Mouse (Mus musculus): ENCODE results near the gene Tusc2.

Gene Tusc2

DNA sequence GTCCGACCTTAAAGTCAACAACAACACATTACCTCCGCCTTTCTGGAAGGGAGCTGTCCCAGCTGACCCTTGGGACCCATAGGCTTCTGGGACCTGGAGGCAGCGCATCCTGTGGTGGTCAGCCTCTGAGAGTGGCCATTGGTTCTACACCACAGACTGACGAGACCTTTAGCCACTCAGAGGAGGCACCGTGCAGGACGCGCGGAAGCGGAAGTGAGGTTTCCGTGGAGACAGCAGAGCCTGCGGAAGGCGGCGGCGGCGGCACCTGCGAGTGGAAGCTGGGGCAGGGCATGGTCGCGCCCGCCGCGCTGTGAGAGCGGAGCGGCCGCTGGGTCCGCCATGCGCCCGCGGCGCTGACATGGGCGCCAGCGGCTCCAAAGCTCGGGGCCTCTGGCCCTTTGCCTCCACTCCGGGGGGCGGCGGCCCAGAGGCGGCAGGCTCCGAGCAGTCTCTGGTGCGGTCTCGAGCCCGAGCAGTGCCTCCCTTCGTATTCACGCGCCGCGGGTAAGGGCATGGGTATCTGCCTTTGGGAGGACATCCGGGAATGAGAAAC is at the start of gene Tusc2:
Gene Tusc2 (plus strand): TSS at position 227 of the 553 bp plus-strand sequence.
- DNase-seq = peak; percentile 94

GRCm38 (mm10) chr9:107514303-107514955 is 48.6 kb upstream of the Tusc2 start:
- peak; percentile 86 for DNase-seq

GRCm38 (mm10) chr9:107520331-107520730 is 42.7 kb upstream of the Tusc2 start:
- DNase-seq = no peak

GRCm38 (mm10) chr9:107521190-107521589 is 41.9 kb upstream of the Tusc2 start:
- DNase-seq = no peak

DNA sequence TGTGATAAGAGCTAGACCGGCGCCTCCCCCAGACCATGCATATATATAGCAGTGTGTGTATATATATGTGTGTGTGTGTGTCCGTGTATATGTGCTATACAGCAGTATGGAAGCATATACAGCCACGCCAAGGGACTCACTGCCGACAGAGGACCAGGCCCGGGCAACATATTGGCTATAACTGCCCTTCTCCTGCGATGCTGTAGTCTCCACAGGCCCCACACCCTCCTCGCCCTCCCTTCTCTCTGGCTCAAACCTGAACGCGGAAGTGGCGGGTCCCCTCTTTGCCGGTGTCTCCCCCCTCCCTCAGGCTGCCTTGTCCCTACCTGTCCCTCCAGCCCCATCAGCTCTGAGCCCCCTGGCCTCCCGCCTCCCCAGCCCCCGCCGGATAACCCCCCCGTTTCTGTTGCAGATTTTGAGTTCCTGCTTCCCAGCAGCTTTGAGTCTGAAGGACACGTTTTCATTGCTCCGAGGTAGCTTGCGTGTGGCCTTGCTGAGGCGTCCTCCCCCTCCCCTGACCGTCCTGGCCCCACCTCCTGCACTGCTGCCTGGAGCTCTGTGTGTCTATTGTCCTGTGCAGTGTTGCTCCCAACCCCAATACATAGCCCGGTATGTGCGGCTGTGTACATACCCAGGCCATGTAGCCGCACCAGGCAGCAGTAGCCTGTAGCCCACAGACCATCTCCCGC is 41.2 kb upstream of the Tusc2 start:
- DNase-seq = no peak

GRCm38 (mm10) chr9:107522400-107522711 is 40.7 kb upstream of the Tusc2 start:
- DNase-seq = no peak

- DNase-seq = peak; percentile 81
Measured at GRCm38 (mm10) chr9:107526198-107527026, 36.6 kb upstream of the Tusc2 start.

- DNase-seq = peak; percentile 90
Measured at GRCm38 (mm10) chr9:107533791-107534407, 29.2 kb upstream of the Tusc2 start, which contains the start of gene Tmem115. Gene Tmem115, plus strand, starts transcription at chr9:107533945.

DNA sequence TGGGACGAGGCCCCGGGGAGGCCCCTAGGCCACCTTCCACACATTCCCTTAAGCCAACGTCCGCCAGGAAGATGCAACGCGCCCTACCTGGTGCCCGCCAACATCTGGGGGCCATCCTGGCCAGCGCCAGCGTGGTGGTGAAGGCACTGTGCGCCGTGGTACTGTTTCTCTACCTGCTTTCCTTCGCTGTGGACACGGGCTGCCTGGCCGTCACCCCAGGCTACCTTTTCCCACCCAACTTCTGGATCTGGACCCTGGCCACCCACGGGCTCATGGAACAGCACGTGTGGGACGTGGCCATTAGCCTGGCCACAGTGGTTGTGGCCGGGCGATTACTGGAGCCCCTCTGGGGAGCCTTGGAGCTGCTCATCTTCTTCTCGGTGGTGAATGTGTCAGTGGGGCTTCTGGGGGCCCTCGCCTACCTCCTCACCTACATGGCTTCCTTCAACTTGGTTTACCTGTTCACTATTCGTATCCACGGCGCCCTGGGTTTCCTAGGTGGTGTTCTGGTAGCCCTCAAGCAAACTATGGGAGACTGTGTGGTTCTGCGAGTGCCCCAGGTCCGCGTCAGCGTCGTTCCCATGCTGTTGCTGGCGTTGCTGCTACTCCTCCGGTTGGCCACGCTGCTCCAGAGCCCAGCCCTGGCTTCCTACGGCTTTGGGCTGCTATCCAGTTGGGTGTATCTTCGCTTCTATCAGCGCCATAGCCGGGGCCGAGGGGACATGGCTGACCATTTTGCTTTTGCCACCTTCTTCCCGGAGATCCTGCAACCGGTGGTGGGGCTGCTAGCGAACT is 28.4 kb upstream of the Tusc2 start:
- no peak for DNase-seq

DNA sequence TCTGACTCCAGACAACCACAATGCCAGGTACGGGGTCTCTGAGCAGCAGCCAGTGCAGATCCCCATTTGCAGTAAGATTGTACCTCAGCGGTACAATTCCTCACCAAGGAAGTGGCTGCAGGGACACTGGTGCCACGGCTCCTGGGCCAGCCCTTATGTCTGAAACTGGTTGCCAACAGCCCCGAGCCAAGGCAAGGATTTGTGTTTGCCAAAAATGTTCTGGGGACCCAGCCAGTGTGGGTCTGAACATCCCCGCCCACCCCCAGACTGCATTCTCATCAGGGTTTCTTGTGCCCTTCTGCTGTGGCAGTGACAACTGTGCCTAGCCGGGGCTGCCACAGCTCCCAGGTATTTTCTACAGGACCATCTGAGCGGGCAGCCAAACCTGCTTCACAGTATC is 24.8 kb upstream of the Tusc2 start:
- no peak for DNase-seq

DNA sequence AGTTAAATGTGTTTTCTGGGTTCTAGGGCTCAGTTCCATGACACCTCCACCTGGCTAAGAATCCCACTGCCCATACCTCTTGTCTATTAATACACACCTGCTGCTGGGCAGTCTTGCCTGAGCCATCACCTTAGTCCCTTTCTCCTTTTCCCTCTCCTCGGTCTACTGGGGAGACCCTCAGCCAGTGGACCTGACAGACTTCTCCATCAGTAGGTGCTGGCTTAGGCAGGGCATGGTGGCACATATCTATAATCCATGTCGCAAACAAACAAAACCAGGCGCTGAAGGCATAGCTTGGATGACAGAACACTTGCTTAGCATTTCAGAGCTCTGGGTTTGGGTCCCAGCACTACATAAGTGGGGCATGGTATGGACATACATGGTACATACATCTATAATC is 24.3 kb upstream of the Tusc2 start:
- no peak for DNase-seq

GRCm38 (mm10) chr9:107539940-107540339 is 23.1 kb upstream of the Tusc2 start:
- no peak for DNase-seq

DNA sequence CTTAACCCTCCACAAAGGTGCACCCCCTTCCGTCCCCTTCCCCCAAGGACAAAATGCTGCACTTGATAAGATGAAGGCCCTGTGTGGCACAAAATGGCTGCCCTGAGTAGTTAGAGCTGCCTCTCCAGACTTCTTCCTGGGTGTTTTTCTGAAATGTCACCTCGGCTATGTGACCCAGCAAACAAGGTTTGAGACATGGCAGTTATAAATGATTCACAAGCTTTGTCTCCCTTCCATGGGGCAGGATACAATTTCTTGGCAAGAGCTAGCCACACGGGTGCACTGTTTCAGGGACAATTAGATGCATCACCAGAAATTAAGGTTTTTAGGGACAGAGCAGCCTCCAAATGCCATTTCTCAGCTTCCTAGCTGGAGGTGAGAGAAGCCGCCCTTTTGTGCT is 22.6 kb upstream of the Tusc2 start:
- DNase-seq = no peak

DNA sequence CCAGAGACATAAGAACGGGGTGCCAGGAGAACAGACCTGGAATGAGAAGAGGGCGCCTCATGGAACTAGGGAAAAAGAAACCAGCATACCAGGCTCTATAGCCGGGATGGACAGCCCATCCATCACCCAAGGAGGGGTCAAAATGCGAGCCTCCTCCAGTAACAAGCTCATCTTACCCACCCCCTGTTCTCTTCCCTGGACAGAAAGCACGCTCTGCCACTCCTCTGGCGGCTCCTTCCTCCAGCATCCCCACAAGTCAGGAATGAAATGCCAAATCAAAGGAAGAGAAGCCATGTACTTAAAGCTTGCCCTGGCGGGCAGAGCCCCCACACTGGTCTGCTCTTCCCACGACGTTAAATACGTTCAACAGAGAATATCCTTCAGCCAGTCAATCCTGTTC is 22.1 kb upstream of the Tusc2 start:
- DNase-seq = no peak

GRCm38 (mm10) chr9:107541474-107542351 is 21.3 kb upstream of the Tusc2 start, which contains the start of the genes Cyb561d2 and Nprl2:
Gene Cyb561d2, minus strand, starts transcription at chr9:107542193.
Gene Nprl2, plus strand, starts transcription at chr9:107542226.
- peak; percentile 98 for DNase-seq

GRCm38 (mm10) chr9:107542352-107542686 is 20.7 kb upstream of the Tusc2 start:
- DNase-seq = no peak

- DNase-seq = no peak
Measured at GRCm38 (mm10) chr9:107542721-107543120, 20.3 kb upstream of the Tusc2 start.

DNA sequence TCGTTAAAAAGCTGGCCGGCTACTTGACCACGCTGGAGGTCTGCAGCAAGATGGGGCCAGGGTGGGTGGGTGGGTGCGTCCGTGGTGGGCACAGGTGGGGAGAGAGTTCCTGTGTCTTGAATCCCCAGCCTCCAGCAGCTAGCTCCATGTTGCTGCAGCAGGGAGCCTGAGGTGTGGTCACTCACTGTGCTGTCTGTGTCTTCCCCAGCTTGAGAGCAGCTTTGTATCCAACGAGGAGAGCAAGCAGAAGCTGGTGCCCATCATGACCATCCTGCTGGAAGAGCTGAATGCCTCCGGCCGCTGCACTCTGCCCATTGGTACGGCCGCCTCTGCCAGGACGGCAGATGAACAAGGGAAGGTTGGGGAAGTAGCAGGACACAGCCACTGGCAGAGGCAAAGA is 19.8 kb upstream of the Tusc2 start:
- no peak for DNase-seq

DNA sequence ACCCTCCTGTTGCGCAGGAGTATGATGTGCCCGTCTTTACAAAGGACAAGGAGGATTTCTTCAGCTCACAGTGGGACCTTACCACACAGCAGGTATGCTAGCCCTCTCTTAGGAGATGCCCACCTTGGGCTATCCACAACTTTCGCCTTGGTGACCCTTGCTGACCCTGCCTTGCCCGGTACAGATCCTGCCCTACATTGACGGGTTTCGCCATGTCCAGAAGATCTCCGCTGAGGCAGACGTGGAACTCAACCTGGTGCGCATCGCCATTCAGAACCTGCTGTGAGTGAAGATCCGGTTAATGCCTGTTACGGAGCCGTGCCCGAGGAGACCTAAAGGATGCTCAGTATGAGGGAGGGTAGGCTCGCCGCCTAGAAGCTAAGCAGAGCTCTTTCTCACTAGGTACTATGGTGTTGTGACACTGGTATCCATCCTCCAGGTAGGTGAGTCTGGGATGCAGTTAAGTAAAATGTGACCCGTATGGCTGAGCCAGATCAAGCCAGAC is 18.8 kb upstream of the Tusc2 start:
- no peak for DNase-seq

DNA sequence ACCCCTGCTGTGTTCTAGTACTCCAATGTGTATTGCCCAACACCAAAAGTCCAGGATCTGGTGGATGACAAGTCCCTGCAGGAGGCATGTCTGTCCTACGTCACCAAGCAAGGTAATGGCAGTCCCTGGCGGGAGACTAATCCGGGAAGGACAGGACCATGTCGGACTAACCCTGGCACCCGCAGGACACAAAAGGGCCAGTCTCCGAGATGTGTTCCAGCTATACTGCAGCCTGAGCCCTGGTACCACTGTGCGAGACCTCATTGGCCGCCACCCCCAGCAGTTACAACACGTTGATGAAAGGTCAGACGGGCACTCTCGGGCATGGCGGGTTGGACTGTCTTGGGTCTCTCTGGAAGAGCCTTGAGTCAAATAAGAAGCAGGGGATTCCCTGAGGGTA is 18.3 kb upstream of the Tusc2 start:
- no peak for DNase-seq

GRCm38 (mm10) chr9:107545199-107545598 is 17.9 kb upstream of the Tusc2 start:
- no peak for DNase-seq
